Mouse (Mus musculus): ENCODE results near the gene Ssb.
"Not testable (repeated sequence)": the region's sequence is repeated elsewhere in the genome, so short reads cannot be mapped to it uniquely, and the experiment has no call there.

The Ssb gene

GRCm38 (mm10) chr2:69883990-69884391 is 22.6 kb downstream of the Ssb start:
- no peak for DNase-seq

GRCm38 (mm10) chr2:69884581-69884980 is 23.2 kb downstream of the Ssb start:
- no peak for DNase-seq

- DNase-seq, result no peak
These were observed 23.7 kb downstream of the Ssb start for GRCm38 (mm10) chr2:69885050-69885449.

- peak; percentile 89 to 93 for DNase-seq
These were observed 24.3 kb downstream of the Ssb start, which contains the start of gene Mettl5 for GRCm38 (mm10) chr2:69885451-69886305. Gene Mettl5, minus strand, starts transcription at chr2:69885615.

- no peak for DNase-seq
These were observed 27.6 kb downstream of the Ssb start for GRCm38 (mm10) chr2:69888957-69889356.

- no peak for DNase-seq
These were observed 29.5 kb downstream of the Ssb start for GRCm38 (mm10) chr2:69890843-69891242.

GRCm38 (mm10) chr2:69893145-69893544 is 31.8 kb downstream of the Ssb start:
- no peak for DNase-seq

- DNase-seq, result no peak
These were observed 32.5 kb downstream of the Ssb start for GRCm38 (mm10) chr2:69893891-69894290.

GRCm38 (mm10) chr2:69895502-69896223 is 34.3 kb downstream of the Ssb start:
- DNase-seq, result peak in 1 of 2 experiments; percentile 15

GRCm38 (mm10) chr2:69896224-69896581 is 34.8 kb downstream of the Ssb start:
- DNase-seq, result no peak

- DNase-seq, result peak; percentile 98
These were observed 35.8 kb downstream of the Ssb start, which contains the start of gene Ubr3 for GRCm38 (mm10) chr2:69897039-69897617. Gene Ubr3, plus strand, starts transcription at chr2:69897246.

- DNase-seq, result peak; percentile 56 to 63
These were observed 36.5 kb downstream of the Ssb start for GRCm38 (mm10) chr2:69897618-69898575.

- DNase-seq, result no peak
These were observed 42.2 kb downstream of the Ssb start for GRCm38 (mm10) chr2:69903541-69903940.

- DNase-seq, result not testable (repeated sequence)
These were observed 46.0 kb downstream of the Ssb start for GRCm38 (mm10) chr2:69907394-69907793.

GRCm38 (mm10) chr2:69912801-69913200 is 51.4 kb downstream of the Ssb start:
- DNase-seq, result no peak

GRCm38 (mm10) chr2:69917301-69917700 is 55.9 kb downstream of the Ssb start:
- DNase-seq, result no peak
